Mouse (Mus musculus): ENCODE measurements around the gene Fgfr2. TPM values are rescaled to one million over a fixed set of nuclear protein-coding genes. Genes with fewer than 3 reads are reported as not detected.

The Fgfr2 gene
- polyA plus RNA-seq, 1 experiment from 2014 or later, result 86.9 TPM

- ATAC-seq (ENCODE audit: insufficient read depth, low FRiP score, low TSS enrichment), result no peak
- Histone ChIP-seq H3K9ac (ENCODE audit: low read length) (no peak overlapping the region), H3K27me3 (ENCODE audit: control insufficient read depth, insufficient read depth, low read length) (no peaks in the 10 kb centered on the region), H3K4me1 (ENCODE audit: control insufficient read depth, insufficient read depth, low read length) (peaks cover 8% of the 10 kb centered on the region), H3K27ac (ENCODE audit: low read depth, low read length) (no peak overlapping the region), H3K9me3 (ENCODE audit: control insufficient read depth, low read length) (no peaks in the 10 kb centered on the region), H3K36me3 (ENCODE audit: control insufficient read depth, insufficient read depth, low read length) (peaks cover 7% of the 10 kb centered on the region; the same call in 1 of the 2 replicates), H3K4me2 (ENCODE audit: low read depth) (no peak overlapping the region), H3K4me3 (ENCODE audit: low read depth, low read length) (no peak overlapping the region)
- no peak for DNase-seq (ENCODE audit: low spot score)
- 92% methylated on average over 2 of the region's 2 CpGs for WGBS
Observed at GRCm38 (mm10) chr7:130188108-130188507, 2935.0 kb downstream of the Fgfr2 start.

GRCm38 (mm10) chr7:130184864-130185263 is 2938.3 kb downstream of the Fgfr2 start:
- Histone ChIP-seq H3K4me1 (ENCODE audit: control insufficient read depth, insufficient read depth, low read length) (0 out of 2 replicates have a peak, but pooled peaks cover 2% of the 10 kb centered on the region), H3K9ac (ENCODE audit: low read length) (no peak overlapping the region), H3K27me3 (ENCODE audit: control insufficient read depth, insufficient read depth, low read length) (no peaks in the 10 kb centered on the region), H3K9me3 (ENCODE audit: control insufficient read depth, low read length) (no peaks in the 10 kb centered on the region), H3K4me3 (ENCODE audit: low read depth, low read length) (no peak overlapping the region), H3K36me3 (ENCODE audit: control insufficient read depth, insufficient read depth, low read length) (peaks cover 7% of the 10 kb centered on the region; the same call in 1 of the 2 replicates), H3K27ac (ENCODE audit: low read depth, low read length) (no peak overlapping the region), H3K4me2 (ENCODE audit: low read depth) (no peak overlapping the region)
- no peak for DNase-seq (ENCODE audit: low spot score)
- no peak for ATAC-seq (ENCODE audit: insufficient read depth, low FRiP score, low TSS enrichment)
- WGBS, result 82% methylated on average over 5 of the region's 5 CpGs

- Histone ChIP-seq H3K27me3 (ENCODE audit: control insufficient read depth, insufficient read depth, low read length) (no peaks in the 10 kb centered on the region), H3K4me2 (ENCODE audit: low read depth) (no peak overlapping the region), H3K9me3 (ENCODE audit: control insufficient read depth, low read length) (no peaks in the 10 kb centered on the region), H3K4me1 (ENCODE audit: control insufficient read depth, insufficient read depth, low read length) (0 out of 2 replicates have a peak, but pooled peaks cover 2% of the 10 kb centered on the region), H3K27ac (ENCODE audit: low read depth, low read length) (no peak overlapping the region), H3K4me3 (ENCODE audit: low read depth, low read length) (no peak overlapping the region), H3K36me3 (ENCODE audit: control insufficient read depth, insufficient read depth, low read length) (peaks cover 7% of the 10 kb centered on the region; the same call in 1 of the 2 replicates), H3K9ac (ENCODE audit: low read length) (no peak overlapping the region)
- DNase-seq (ENCODE audit: low spot score) (no peak), ATAC-seq (ENCODE audit: insufficient read depth, low FRiP score, low TSS enrichment) (no peak)
- 55% methylated on average over 5 of the region's 5 CpGs for WGBS
Observed at GRCm38 (mm10) chr7:130183960-130184359, 2939.2 kb downstream of the Fgfr2 start.

GRCm38 (mm10) chr7:130182551-130182950 is 2940.6 kb downstream of the Fgfr2 start:
- Histone ChIP-seq H3K9ac (ENCODE audit: low read length) (no peak overlapping the region), H3K27ac (ENCODE audit: low read depth, low read length) (no peak overlapping the region), H3K4me2 (ENCODE audit: low read depth) (no peak overlapping the region), H3K36me3 (ENCODE audit: control insufficient read depth, insufficient read depth, low read length) (peaks cover 15% of the 10 kb centered on the region), H3K27me3 (ENCODE audit: control insufficient read depth, insufficient read depth, low read length) (no peaks in the 10 kb centered on the region), H3K4me3 (ENCODE audit: low read depth, low read length) (no peak overlapping the region), H3K4me1 (ENCODE audit: control insufficient read depth, insufficient read depth, low read length) (0 out of 2 replicates have a peak, but pooled peaks cover 2% of the 10 kb centered on the region), H3K9me3 (ENCODE audit: control insufficient read depth, low read length) (no peaks in the 10 kb centered on the region)
- 26% methylated on average over 18 of the region's 18 CpGs for WGBS
- no peak for ATAC-seq (ENCODE audit: insufficient read depth, low FRiP score, low TSS enrichment)
- DNase-seq (ENCODE audit: low spot score), result peak; percentile 32

GRCm38 (mm10) chr7:130178991-130179390 is 2944.2 kb downstream of the Fgfr2 start:
- Histone ChIP-seq H3K4me2 (ENCODE audit: low read depth) (no peak overlapping the region), H3K27ac (ENCODE audit: low read depth, low read length) (no peak overlapping the region)
- DNase-seq (ENCODE audit: low spot score), result peak; percentile 39

GRCm38 (mm10) chr7:130177009-130177408 is 2946.1 kb downstream of the Fgfr2 start:
- ATAC-seq (ENCODE audit: insufficient read depth, low FRiP score, low TSS enrichment) (no peak), DNase-seq (ENCODE audit: low spot score) (no peak)
- no peaks in the 10 kb centered on the region for H3K27me3 ChIP-seq (ENCODE audit: control insufficient read depth, insufficient read depth, low read length)
- 85% methylated on average over 5 of the region's 5 CpGs for WGBS
- H3K4me1 ChIP-seq (ENCODE audit: control insufficient read depth, insufficient read depth, low read length), result no peaks in the 10 kb centered on the region
- no peak overlapping the region for H3K27ac ChIP-seq (ENCODE audit: low read depth, low read length)
- H3K9ac ChIP-seq (ENCODE audit: low read length), result no peak overlapping the region
- H3K4me2 ChIP-seq (ENCODE audit: low read depth), result no peak overlapping the region
- no peak overlapping the region for H3K4me3 ChIP-seq (ENCODE audit: low read depth, low read length)
- H3K9me3 ChIP-seq (ENCODE audit: control insufficient read depth, low read length), result no peaks in the 10 kb centered on the region
- H3K36me3 ChIP-seq (ENCODE audit: control insufficient read depth, insufficient read depth, low read length), result peaks cover 13% of the 10 kb centered on the region

More at GRCm38 (mm10) chr7:130178991-130179390, 2944.2 kb downstream of the Fgfr2 start:
- Histone ChIP-seq H3K9ac (ENCODE audit: low read length) (no peak overlapping the region), H3K4me1 (ENCODE audit: control insufficient read depth, insufficient read depth, low read length) (0 out of 2 replicates have a peak, but pooled peaks cover 2% of the 10 kb centered on the region), H3K36me3 (ENCODE audit: control insufficient read depth, insufficient read depth, low read length) (peaks cover 13% of the 10 kb centered on the region), H3K4me3 (ENCODE audit: low read depth, low read length) (no peak overlapping the region), H3K9me3 (ENCODE audit: control insufficient read depth, low read length) (no peaks in the 10 kb centered on the region), H3K27me3 (ENCODE audit: control insufficient read depth, insufficient read depth, low read length) (no peaks in the 10 kb centered on the region)
- no peak for ATAC-seq (ENCODE audit: insufficient read depth, low FRiP score, low TSS enrichment)
- 73% methylated on average over 3 of the region's 3 CpGs for WGBS

- no peaks in the 10 kb centered on the region for H3K9me3 ChIP-seq (ENCODE audit: control insufficient read depth, low read length)
- H3K27me3 ChIP-seq (ENCODE audit: control insufficient read depth, insufficient read depth, low read length), result no peaks in the 10 kb centered on the region
- H3K4me3 ChIP-seq (ENCODE audit: low read depth, low read length), result no peak overlapping the region
- 67% methylated on average over 7 of the region's 7 CpGs for WGBS
- H3K9ac ChIP-seq (ENCODE audit: low read length), result no peak overlapping the region
- H3K4me1 ChIP-seq (ENCODE audit: control insufficient read depth, insufficient read depth, low read length), result 0 out of 2 replicates have a peak, but pooled peaks cover under 1% of the 10 kb centered on the region
- ATAC-seq (ENCODE audit: insufficient read depth, low FRiP score, low TSS enrichment), result no peak
- H3K36me3 ChIP-seq (ENCODE audit: control insufficient read depth, insufficient read depth, low read length), result peaks cover 17% of the 10 kb centered on the region
- DNase-seq (ENCODE audit: low spot score), result no peak
- no peak overlapping the region for H3K27ac ChIP-seq (ENCODE audit: low read depth, low read length)
- H3K4me2 ChIP-seq (ENCODE audit: low read depth), result no peak overlapping the region
Observed at GRCm38 (mm10) chr7:130174525-130174924, 2948.6 kb downstream of the Fgfr2 start.

GRCm38 (mm10) chr7:130173914-130174313 is 2949.2 kb downstream of the Fgfr2 start:
- H3K27me3 ChIP-seq (ENCODE audit: control insufficient read depth, insufficient read depth, low read length), result no peaks in the 10 kb centered on the region
- ATAC-seq (ENCODE audit: insufficient read depth, low FRiP score, low TSS enrichment), result no peak
- H3K27ac ChIP-seq (ENCODE audit: low read depth, low read length), result no peak overlapping the region
- H3K4me3 ChIP-seq (ENCODE audit: low read depth, low read length), result no peak overlapping the region
- WGBS, result 82% methylated on average over 5 of the region's 5 CpGs
- 0 out of 2 replicates have a peak, but pooled peaks cover 2% of the 10 kb centered on the region for H3K4me1 ChIP-seq (ENCODE audit: control insufficient read depth, insufficient read depth, low read length)
- peaks cover 17% of the 10 kb centered on the region for H3K36me3 ChIP-seq (ENCODE audit: control insufficient read depth, insufficient read depth, low read length)
- no peak overlapping the region for H3K4me2 ChIP-seq (ENCODE audit: low read depth)
- H3K9me3 ChIP-seq (ENCODE audit: control insufficient read depth, low read length), result no peaks in the 10 kb centered on the region
- no peak for DNase-seq (ENCODE audit: low spot score)
- no peak overlapping the region for H3K9ac ChIP-seq (ENCODE audit: low read length)

GRCm38 (mm10) chr7:130170144-130170543 is 2953.0 kb downstream of the Fgfr2 start:
- no peak overlapping the region for H3K9ac ChIP-seq (ENCODE audit: low read length)
- H3K4me1 ChIP-seq (ENCODE audit: control insufficient read depth, insufficient read depth, low read length), result peaks cover 5% of the 10 kb centered on the region; the same call in 1 of the 2 replicates
- H3K9me3 ChIP-seq (ENCODE audit: control insufficient read depth, low read length), result no peaks in the 10 kb centered on the region
- H3K27me3 ChIP-seq (ENCODE audit: control insufficient read depth, insufficient read depth, low read length), result no peaks in the 10 kb centered on the region
- H3K27ac ChIP-seq (ENCODE audit: low read depth, low read length), result no peak overlapping the region
- DNase-seq (ENCODE audit: low spot score) (no peak), ATAC-seq (ENCODE audit: insufficient read depth, low FRiP score, low TSS enrichment) (no peak)
- no peak overlapping the region for H3K4me2 ChIP-seq (ENCODE audit: low read depth)
- H3K36me3 ChIP-seq (ENCODE audit: control insufficient read depth, insufficient read depth, low read length), result peaks cover 6% of the 10 kb centered on the region; the same call in 1 of the 2 replicates
- 64% methylated on average over 8 of the region's 8 CpGs for WGBS
- H3K4me3 ChIP-seq (ENCODE audit: low read depth, low read length), result no peak overlapping the region
